Mouse (Mus musculus): ENCODE measurements at regions not wholly inside any gene's neighbourhood (a gene's known extent, or its start where the extent isn't known, plus 50 kb on each side); places are given as distances from the start of the nearest gene placed in this dataset.

DNA sequence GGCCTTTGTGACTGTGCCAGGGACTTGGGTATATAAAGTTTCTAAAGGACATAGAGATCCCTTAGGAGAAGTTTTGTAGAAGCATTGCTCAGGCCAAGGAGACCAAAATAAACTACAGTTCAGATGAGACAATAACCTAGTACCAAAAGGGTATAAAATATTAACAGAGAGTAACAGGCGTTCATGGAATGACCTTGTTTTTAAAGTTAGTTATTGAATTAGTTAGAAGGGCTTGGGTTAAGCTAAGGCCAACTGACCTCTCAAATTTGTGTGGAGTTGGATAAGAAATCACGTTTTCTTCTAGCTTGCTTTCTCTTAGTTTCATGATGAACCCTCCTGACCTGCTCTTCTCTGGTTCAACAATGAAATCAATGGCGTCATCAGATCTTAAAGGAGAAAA, 209.8 kb upstream of the Gm37988 start:
- Histone ChIP-seq H3K27ac (ENCODE audit: low read depth, low read length) (no peak overlapping the region), H3K4me3 (ENCODE audit: low read depth, low read length) (no peak overlapping the region), H3K4me1 (ENCODE audit: insufficient read depth, low read length) (no peaks in the 10 kb centered on the region), H3K4me2 (ENCODE audit: low read depth, low read length, poor library complexity, severe bottlenecking) (no peak overlapping the region), H3K9me3 (ENCODE audit: low read length) (no peaks in the 10 kb centered on the region), H3K27me3 (ENCODE audit: insufficient read depth, low read length) (no peaks in the 10 kb centered on the region), H3K9ac (replicated peaks; ENCODE audit: low read length, poor library complexity, severe bottlenecking) (no peak overlapping the region), H3K36me3 (ENCODE audit: insufficient read depth, low read length) (no peaks in the 10 kb centered on the region)
- no peak for TF ChIP-seq CTCF (IDR thresholded peaks at IDR 0.05)
- DNase-seq (ENCODE audit: low spot score) (no peak), ATAC-seq (ENCODE audit: low FRiP score) (no peak)
- 85% methylated on average over 3 of the region's 3 CpGs for WGBS

DNA sequence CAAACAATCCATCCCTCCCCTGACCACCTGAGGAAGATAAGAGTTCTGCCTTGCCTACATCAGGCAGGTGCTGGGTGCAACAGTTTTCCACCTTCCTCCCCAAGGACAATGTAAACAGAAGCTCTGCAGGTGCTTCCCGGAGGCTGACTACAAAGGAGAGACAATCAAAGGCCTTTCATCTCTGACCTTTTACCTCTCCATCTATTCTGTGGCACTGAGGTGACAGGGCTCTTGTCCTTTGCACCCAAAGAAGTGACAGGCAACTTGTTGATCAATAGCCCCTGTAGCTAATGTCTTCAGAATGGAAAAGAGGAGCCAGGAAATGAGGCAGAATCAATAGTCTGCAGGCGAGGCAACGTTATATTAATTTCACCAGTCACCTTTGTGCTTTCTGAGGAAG, 209.3 kb upstream of the Gm37988 start:
- H3K4me2 ChIP-seq (ENCODE audit: low read depth, low read length, poor library complexity, severe bottlenecking): no peak overlapping the region
- no peak for TF ChIP-seq CTCF (IDR thresholded peaks at IDR 0.05)
- no peaks in the 10 kb centered on the region for H3K36me3 ChIP-seq (ENCODE audit: insufficient read depth, low read length)
- no peak for DNase-seq (ENCODE audit: low spot score)
- no peaks in the 10 kb centered on the region for H3K9me3 ChIP-seq (ENCODE audit: low read length)
- no peak for ATAC-seq (ENCODE audit: low FRiP score)
- no peak overlapping the region for H3K4me3 ChIP-seq (ENCODE audit: low read depth, low read length)
- H3K27ac ChIP-seq (ENCODE audit: low read depth, low read length): no peak overlapping the region
- H3K4me1 ChIP-seq (ENCODE audit: insufficient read depth, low read length): no peaks in the 10 kb centered on the region
- no peak overlapping the region for H3K9ac ChIP-seq (replicated peaks; ENCODE audit: low read length, poor library complexity, severe bottlenecking)
- no peaks in the 10 kb centered on the region for H3K27me3 ChIP-seq (ENCODE audit: insufficient read depth, low read length)
- WGBS: 55% methylated on average over 3 of the region's 3 CpGs

DNA sequence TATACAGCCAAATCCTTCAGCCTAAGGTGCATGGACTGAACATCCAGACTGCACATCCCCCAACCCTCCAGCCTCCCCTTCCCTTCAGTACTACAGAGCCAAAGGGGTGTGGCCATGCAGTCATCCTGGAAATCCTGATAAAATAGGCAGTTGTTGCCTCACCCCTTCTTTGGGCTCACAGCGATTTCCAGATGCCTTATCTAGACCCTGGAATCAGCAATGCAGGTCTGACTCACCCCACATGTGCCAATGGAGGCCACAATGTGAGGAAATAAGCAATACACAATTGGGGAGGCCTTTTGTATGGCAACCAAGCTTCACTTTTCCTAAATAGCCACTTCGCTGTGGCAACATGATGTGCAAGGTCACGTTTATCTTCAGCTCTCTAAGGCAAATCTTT, 205.3 kb upstream of the Gm37988 start:
- H3K27ac ChIP-seq (ENCODE audit: low read depth, low read length): no peak overlapping the region
- ATAC-seq (ENCODE audit: low FRiP score) (no peak), DNase-seq (ENCODE audit: low spot score) (no peak)
- H3K4me1 ChIP-seq (ENCODE audit: insufficient read depth, low read length): no peaks in the 10 kb centered on the region
- no peak overlapping the region for H3K4me2 ChIP-seq (ENCODE audit: low read depth, low read length, poor library complexity, severe bottlenecking)
- WGBS: 90% methylated on average over 3 of the region's 3 CpGs
- no peaks in the 10 kb centered on the region for H3K36me3 ChIP-seq (ENCODE audit: insufficient read depth, low read length)
- no peak overlapping the region for H3K4me3 ChIP-seq (ENCODE audit: low read depth, low read length)
- no peak for TF ChIP-seq CTCF (IDR thresholded peaks at IDR 0.05)
- H3K9ac ChIP-seq (replicated peaks; ENCODE audit: low read length, poor library complexity, severe bottlenecking): no peak overlapping the region
- H3K9me3 ChIP-seq (ENCODE audit: low read length): no peaks in the 10 kb centered on the region
- H3K27me3 ChIP-seq (ENCODE audit: insufficient read depth, low read length): no peaks in the 10 kb centered on the region

DNA sequence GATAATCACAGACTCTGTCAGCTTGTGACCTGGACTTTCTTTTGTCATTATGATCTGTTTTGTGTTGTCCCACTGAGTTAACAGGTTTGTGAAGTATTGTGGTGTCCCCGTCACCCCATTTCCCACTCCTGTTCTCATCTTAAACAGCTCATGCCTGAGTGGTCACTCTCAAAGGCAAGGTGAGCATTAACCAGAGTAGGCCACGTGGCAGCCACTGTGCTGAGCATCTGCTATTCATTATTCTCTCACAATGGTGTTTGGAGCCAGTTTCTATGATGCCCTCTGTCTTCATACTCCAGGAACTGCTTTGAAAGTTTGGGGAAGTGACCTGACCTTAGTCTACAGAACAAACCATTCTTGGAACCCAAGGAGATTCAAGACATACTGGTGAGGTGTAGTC, 198.9 kb upstream of the Gm37988 start:
- H3K27ac ChIP-seq (ENCODE audit: low read depth, low read length): no peak overlapping the region
- H3K9ac ChIP-seq (replicated peaks; ENCODE audit: low read length, poor library complexity, severe bottlenecking): no peak overlapping the region
- no peak for TF ChIP-seq CTCF (IDR thresholded peaks at IDR 0.05)
- H3K36me3 ChIP-seq (ENCODE audit: insufficient read depth, low read length): no peaks in the 10 kb centered on the region
- H3K4me1 ChIP-seq (ENCODE audit: insufficient read depth, low read length): no peaks in the 10 kb centered on the region
- ATAC-seq (ENCODE audit: low FRiP score): no peak
- DNase-seq (ENCODE audit: low spot score): no peak
- no peak overlapping the region for H3K4me3 ChIP-seq (ENCODE audit: low read depth, low read length)
- 53% methylated on average over 2 of the region's 2 CpGs for WGBS
- H3K27me3 ChIP-seq (ENCODE audit: insufficient read depth, low read length): no peaks in the 10 kb centered on the region
- H3K9me3 ChIP-seq (ENCODE audit: low read length): no peaks in the 10 kb centered on the region
- H3K4me2 ChIP-seq (ENCODE audit: low read depth, low read length, poor library complexity, severe bottlenecking): no peak overlapping the region

DNA sequence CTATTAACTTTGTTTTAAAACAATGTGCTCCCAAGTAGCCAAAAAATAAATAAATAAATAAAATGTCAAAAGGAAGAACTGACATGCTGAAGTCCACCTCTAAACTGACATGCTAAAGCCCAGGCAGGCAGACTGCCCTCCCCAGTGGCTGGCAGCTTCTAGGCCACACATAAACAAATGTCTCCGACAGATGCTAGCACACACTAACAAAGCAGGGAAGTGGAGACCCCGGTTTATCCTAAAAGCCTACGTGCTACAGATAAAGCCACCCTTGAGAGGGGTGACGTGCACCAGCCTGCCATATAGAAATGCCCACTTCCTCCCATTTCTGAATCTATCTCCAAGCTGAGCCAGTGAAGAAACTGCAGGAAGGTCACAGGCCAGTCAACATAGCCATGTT, 194.4 kb upstream of the Gm37988 start:
- Histone ChIP-seq H3K9ac (replicated peaks; ENCODE audit: low read length, poor library complexity, severe bottlenecking) (no peak overlapping the region), H3K4me2 (ENCODE audit: low read depth, low read length, poor library complexity, severe bottlenecking) (no peak overlapping the region), H3K9me3 (ENCODE audit: low read length) (no peaks in the 10 kb centered on the region), H3K36me3 (ENCODE audit: insufficient read depth, low read length) (no peaks in the 10 kb centered on the region), H3K4me3 (ENCODE audit: low read depth, low read length) (no peak overlapping the region), H3K27me3 (ENCODE audit: insufficient read depth, low read length) (no peaks in the 10 kb centered on the region), H3K4me1 (ENCODE audit: insufficient read depth, low read length) (no peaks in the 10 kb centered on the region), H3K27ac (ENCODE audit: low read depth, low read length) (no peak overlapping the region)
- ATAC-seq (ENCODE audit: low FRiP score): no peak
- 74% methylated on average over 4 of the region's 4 CpGs for WGBS
- TF ChIP-seq CTCF (IDR thresholded peaks at IDR 0.05): no peak
- DNase-seq (ENCODE audit: low spot score): no peak

DNA sequence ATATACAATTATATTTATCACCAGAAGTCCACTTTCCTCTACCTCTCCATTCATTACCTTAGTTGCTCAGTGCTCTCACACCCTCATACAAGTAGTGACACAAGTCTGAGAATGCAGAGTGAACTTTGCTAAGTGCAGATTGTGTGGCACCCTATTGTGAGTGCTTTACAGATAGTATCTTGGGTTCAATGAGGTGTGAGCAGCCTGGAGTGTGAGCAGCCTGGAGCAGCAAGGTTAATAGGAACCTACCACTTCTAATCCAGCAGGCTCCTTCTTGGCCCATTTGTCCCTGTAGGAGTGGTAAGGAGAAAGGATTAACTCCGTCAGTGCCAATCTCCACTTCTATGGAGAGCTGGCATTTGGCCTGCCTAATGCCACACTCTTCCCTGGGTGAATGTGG, 192.4 kb upstream of the Gm37988 start:
- H3K27ac ChIP-seq (ENCODE audit: low read depth, low read length): no peak overlapping the region
- no peak overlapping the region for H3K4me3 ChIP-seq (ENCODE audit: low read depth, low read length)
- H3K27me3 ChIP-seq (ENCODE audit: insufficient read depth, low read length): no peaks in the 10 kb centered on the region
- H3K4me2 ChIP-seq (ENCODE audit: low read depth, low read length, poor library complexity, severe bottlenecking): no peak overlapping the region
- no peaks in the 10 kb centered on the region for H3K36me3 ChIP-seq (ENCODE audit: insufficient read depth, low read length)
- H3K4me1 ChIP-seq (ENCODE audit: insufficient read depth, low read length): no peaks in the 10 kb centered on the region
- H3K9me3 ChIP-seq (ENCODE audit: low read length): no peaks in the 10 kb centered on the region
- WGBS: 73% methylated on average over 1 of the region's 1 CpGs
- ATAC-seq (ENCODE audit: low FRiP score): no peak
- no peak overlapping the region for H3K9ac ChIP-seq (replicated peaks; ENCODE audit: low read length, poor library complexity, severe bottlenecking)
- DNase-seq (ENCODE audit: low spot score): no peak
- no peak for TF ChIP-seq CTCF (IDR thresholded peaks at IDR 0.05)

DNA sequence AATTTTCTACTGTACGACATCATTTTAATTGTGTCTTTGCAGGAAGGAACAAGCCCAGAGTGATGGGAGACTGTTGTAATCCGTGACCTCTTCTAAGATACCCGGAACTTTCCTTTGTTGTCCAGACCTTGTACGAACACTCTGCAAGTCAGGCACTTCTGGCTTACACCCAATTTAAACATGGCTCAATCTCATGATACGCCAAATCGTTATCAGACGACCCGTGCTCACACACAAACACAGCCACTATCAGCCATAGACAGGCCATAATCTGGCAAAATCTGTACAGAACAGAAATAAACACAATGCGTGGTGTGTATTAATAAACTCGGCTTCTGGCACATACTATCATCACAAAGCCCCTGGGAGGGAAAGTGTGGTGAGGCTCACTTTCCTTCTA, 190.2 kb upstream of the Gm37988 start:
- TF ChIP-seq CTCF (IDR thresholded peaks at IDR 0.05): no peak
- Histone ChIP-seq H3K27ac (ENCODE audit: low read depth, low read length) (no peak overlapping the region), H3K4me1 (ENCODE audit: insufficient read depth, low read length) (no peaks in the 10 kb centered on the region), H3K9ac (replicated peaks; ENCODE audit: low read length, poor library complexity, severe bottlenecking) (no peak overlapping the region), H3K4me2 (ENCODE audit: low read depth, low read length, poor library complexity, severe bottlenecking) (no peak overlapping the region), H3K9me3 (ENCODE audit: low read length) (no peaks in the 10 kb centered on the region), H3K4me3 (ENCODE audit: low read depth, low read length) (no peak overlapping the region), H3K36me3 (ENCODE audit: insufficient read depth, low read length) (no peaks in the 10 kb centered on the region), H3K27me3 (ENCODE audit: insufficient read depth, low read length) (no peaks in the 10 kb centered on the region)
- no peak for ATAC-seq (ENCODE audit: low FRiP score)
- 77% methylated on average over 10 of the region's 10 CpGs for WGBS
- DNase-seq (ENCODE audit: low spot score): no peak

Measured in midbrain, postnatal 0 days (tissue).